Mouse (Mus musculus) left cerebral cortex, adult 11 months (tissue): ENCODE measurements around the gene Gm3646.
A peak's percentile ranks its signal among the peaks of the same experiment; 100 is the strongest.

Source experiments
- DNase-seq: peaks from one replicate; pipeline ENCODE4 v3.0.0; 2022; ENCODE audit warnings: low spot score

Gene Gm3646

DNA sequence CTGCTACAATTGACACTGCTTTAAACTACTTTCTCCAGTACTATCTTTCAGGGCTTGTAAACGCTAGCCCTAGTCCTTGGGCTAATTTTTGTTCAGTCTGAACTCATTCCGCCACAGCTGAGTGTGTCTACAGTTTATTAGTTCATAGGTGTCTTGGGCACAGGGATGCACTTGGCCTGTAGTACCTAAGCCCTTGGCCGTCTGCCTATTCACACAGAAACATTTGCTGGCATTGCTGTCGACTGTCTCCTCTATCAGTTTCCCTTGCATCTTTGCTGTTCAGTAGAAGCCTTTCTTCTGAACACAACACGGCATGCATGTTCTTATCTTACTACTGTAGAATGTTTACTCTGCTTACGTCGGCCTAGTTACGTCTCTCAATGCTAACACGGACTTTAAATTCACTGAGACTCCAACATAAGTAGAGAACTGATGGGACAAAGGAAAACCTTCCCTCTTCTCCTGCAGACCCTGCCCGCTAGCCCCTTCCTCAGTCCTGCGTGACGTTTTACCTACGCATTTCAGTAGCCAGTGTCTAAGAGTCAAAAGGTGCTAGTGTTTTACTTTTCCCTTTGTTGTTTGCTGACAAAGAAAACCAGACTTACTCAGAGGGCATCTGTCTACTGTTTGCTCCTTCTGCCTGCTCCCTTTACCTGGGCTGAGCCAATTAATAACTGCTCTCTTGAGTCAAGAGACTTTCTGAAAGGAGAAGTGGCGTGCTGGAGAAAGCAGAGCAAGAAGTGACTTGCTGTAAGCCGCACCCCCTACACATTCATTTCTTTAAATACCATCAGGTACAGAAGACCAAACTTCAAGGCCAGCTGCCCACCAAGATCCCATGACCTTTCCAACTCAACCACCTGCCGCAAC lies 25.8 kb downstream of the Gm3646 start:
- DNase-seq: no peak

DNA sequence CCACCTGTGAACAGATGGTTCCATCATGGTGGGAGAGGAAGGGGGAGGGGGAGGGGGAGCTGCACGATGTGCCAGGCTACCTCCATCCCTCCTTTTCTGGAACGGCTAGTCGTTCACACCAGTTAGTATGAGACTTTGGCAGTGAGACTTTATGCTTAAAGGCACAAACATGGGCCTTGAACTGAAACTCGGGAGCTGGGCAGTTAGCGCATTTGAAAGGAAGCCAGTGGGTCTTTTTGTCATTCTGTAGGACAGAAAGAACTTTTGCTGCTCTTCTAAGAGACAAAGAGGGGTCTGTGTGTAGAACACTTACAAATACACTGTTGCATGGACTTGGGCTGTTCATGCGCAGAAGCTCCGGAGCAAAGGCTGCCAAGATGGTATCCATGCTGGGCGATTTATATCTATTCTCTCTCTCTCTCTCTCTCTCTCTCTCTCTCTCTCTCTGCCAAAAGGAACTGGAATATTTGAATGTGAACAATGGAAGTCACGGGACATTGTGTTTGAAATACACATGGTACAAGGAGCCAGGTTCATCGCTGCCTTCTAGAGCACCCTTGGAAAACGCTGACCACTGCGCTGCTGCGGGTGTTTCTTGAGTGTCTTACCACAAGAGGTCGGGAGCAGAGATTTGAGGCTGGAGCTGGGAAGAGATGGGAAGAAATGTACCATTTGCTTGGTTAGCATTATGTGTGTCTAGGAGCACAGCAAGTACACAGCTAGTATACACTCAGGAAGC lies 31.0 kb downstream of the Gm3646 start:
- DNase-seq: no peak

DNA sequence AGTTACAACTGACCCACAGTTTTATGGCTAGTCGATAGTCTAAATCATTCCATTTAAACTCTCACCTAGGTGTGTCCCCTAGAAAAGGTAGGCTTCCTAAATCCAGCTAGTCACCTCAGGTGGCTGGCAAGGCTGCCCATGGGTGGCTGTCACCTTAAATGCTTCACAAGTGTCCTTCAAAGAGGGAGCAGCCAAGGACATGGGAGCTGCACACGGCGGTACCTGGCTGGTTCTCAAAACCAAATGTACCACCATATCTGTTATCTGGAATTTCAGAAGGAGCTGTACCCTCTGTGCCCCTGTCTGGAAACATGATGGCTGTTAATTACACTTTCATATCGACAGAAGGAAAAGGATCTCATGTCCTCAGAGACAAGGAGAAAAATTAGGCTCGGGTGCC lies 31.6 kb downstream of the Gm3646 start:
- no peak for DNase-seq

DNA sequence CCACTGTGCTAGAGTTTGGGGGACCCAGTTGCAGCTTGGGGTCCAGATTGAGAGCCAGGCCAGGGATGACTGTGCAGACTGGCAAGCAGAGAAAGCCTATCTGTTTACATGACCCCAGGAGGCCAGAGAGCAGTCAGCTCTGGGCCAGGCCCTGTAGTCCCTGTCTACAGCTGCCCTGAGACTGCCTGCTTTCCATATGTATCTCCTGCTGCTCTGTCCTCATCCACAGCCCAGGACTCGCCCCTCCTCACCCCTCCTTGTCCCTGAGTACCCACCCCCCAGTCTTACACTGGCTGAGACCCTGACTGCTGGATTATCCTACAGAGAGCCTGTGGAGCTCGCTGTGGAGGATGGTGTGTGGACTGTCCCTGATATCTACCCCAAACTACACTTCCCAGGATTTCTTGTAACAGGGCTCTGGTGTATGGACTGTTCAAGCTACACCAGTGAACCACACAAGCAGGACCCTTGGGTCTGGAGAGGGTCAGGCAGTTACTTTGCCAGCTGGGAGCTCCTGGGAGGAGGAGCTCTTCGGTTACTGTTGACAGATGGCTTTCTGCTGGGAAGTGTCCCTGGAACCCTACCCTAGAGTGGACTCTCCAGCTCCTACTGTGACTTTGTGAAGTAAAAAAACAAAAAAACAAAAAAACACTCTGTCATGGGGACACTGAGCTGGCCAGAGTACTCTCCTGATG lies 32.6 kb downstream of the Gm3646 start:
- DNase-seq: no peak

DNA sequence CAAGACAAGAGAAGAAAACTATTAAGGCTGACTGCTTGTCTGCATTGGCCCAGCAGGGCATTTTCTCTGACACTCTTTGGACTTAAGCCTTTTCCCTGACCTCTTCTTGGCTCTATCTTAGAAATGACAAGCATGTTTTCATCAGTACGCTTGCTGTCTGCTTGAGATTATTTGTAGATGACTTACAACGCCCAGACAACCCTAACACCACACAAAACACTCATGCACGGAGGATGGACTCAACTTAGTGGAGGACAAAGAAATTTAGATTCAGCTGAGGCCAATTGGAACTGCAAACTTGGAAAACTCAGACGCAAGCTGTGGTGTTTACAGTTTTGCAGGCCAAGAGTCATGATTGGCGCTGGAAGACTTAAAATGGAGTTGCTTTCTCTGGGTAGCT lies 34.7 kb downstream of the Gm3646 start:
- DNase-seq: no peak

DNA sequence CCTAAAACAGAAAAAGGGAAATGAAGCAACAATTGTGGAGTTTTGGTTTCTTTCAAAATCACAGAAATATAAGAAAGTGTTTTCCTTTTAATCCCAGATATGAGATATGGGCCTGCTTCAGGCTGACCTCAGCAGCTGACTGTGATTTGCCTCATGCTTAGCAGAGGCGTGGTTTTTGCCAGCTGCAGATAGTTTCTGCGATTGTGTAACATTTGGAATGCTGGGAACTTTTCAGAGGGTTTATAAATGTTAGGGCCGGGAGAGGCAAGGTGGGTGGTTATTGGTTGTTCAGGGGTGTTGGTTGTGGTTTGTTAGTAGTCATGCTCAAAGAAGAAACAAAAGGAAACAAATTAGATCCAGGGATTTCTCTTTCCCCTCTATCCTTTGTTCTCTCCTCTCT lies 37.1 kb downstream of the Gm3646 start:
- DNase-seq: no peak

DNA sequence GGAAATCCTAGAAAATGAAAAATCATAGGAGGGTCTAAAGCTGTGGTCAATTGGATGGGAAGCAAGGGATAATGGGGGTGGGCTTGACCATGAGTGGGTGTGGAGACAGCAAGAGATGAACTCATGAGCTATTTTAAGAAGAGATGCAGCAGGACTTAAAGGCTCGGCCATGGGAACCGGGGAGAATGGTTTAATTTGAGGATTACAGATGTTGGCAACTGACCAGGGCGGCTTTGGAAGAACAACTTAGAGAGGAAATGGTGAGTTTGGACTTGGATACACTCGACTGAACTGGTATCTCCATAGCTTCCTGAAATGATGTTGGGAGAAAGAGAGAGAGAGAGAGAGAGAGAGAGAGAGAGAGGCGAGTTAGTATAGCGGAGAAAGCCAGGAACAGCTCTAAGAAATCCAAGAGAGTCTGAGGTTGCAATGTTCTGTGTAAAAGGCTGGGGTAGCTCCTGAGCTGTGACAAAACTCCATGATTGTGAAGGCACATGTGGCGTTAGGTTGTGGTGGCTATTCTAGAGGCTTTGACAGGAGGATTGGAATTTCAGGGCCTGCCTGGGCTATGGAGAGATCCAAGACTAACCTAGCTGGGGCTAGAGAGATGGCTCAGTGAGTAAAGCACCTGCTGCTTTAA lies 39.2 kb downstream of the Gm3646 start:
- DNase-seq: no peak

DNA sequence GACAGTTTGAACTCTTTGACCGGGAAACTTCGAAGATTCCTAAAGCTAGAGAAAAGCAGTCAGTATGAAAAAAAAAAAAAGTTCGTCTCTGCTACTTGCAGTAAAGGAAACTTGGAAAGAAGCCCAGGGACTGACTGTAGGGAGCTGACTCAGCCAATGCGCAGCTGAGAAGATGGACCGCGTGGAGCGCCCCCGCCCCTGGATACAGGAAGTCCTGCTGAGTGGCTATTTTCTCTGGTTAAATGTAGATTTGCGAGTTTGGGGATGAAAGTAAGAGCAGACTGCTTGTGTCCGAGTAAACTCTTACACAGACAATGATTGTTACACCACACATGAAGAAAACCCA lies 43.1 kb downstream of the Gm3646 start:
- DNase-seq: peak; percentile 76

DNA sequence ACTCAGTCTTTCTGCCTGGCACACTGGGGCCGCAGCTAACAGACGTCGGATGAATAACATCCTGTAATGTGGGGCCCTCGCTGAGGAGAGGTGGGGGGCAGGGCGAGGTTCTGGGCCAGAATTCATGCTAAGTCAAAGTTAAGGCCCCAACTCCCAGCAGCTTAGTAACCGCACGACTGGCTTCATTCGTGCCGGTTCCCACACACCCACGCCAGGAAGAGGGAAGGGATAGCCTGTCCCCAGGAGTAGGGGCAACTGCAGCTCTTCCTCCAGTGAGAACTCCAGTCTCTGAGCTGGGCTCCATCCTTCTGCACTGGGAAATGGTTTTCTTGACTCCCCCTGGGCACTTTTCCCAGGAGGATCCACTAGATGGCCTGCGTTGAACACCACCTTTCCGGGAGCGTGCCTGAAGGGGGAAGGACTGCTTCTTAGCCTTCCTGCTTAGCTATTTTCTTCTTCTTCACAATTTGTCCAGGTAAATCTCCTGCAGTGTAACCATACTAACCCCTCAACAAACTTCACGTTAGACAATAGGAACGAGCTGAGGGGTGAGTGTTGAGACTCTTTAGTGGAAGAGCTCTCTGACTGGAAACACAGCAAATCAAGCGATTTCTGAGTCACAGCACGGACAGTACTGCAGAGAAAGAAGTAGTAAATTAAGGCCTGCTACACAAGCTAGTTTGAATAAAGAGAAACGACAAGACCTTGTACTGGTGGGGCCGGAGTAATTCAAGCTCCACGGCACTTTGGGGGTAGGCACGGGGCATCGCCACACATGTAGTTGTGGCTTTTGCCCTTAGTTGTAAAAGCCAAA lies 43.7 kb downstream of the Gm3646 start:
- peak; percentile 49 for DNase-seq

DNA sequence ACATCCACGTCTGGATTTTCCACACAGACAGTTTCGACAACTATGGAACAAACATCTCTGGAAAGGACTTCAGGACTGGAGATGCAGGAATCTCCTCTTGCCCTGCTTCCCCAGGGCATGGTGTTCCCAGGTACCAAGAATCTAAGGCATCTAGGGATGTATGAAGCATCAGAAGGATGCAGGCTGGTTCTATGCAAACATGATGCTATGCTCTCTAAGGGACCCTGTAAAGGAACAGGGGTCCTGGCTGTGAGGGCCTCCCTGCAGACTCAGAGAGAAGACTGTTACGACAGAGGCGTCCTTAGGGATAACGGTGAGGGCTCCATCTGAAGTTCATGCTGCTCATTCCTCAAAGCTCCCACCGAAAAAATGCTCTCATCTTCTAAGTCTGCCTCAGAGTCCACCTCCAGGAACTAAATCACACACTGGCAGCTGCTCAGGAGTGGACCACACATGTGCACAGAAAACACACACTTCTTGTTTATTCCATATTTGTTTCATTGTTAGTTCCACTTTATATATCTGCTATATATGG lies 44.9 kb downstream of the Gm3646 start:
- DNase-seq: no peak

DNA sequence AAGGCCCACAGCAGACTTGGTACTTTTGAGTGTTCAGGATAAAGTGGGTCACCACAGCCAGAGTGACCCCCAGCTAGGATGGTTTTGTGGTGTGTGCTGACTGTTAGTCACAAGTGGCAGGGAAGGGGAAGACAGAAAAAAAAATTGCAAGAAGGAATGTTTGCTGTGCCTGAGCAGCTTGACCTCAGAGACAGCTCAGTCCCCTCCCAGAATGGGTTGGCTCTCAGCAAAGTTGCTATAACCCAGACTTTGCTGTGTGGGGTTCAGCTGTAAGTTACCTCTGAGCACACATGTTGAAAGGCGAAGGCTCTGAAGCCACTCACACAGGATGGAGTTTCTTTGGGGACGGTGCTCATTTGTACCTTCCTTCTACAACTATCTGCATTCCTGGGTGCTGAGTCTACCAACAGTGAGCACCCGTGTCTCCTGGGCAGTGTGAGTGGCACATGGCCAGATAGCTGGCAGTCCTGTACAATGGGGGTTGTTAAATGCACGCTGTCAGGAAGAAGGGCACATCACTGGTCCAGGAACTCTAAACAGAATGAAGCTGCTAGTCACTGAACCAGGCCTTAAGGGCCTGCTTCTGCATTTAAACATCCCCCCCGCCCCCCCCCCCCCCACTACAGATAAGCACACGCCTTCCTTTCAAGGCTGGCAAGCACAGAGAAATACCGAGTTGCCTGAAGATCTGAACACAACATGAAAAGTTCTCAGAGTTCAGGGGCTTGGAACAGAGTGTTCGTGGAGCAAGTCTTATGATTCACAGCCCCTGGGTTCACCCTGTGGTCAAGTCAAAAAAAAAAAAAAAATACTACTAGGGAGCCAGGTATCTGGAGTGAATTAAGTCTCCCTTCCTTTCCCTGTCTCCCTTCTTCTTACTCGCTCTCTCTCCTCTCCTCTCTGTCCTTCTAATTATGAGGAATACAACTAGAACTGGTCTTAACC lies 45.6 kb downstream of the Gm3646 start:
- no peak for DNase-seq

DNA sequence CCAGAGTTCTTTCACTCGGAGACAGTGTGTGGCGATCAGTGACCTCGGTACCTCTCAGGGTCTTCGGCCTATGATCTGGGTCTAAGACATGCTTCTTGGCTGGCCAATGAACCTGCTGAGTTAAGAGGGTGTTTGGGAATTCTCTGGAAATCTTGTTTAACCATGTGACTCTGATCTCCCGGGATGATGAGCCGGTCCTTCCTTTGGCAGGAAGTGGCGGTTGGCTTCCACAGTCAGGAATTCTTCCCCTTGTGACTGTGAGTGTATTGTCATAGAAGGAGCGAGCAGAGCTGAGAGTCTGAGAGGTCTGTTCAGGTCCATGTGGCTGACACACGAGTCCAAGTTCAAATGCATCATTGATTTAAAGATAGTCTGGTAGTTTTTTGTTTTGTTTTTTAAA lies 46.9 kb downstream of the Gm3646 start:
- DNase-seq: no peak

DNA sequence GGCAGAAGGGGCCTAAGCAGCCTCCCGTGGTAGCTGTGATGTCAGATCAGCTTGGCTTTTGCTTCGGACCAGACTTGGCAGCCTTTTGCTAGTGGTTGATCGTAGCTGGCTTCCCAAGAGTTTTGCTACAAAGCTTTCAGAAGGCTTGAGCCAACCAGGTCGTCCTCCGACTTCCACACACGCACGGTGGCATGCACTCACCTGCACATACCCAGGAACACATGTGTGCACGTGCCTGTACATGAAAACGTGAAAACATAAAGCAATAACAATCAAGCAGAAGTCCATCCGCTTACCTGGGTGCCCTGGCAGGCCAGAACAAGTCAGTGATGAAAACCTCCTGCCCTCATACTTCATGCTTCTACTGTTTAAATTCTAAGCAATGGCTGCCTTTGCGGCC lies 48.2 kb downstream of the Gm3646 start:
- no peak for DNase-seq

DNA sequence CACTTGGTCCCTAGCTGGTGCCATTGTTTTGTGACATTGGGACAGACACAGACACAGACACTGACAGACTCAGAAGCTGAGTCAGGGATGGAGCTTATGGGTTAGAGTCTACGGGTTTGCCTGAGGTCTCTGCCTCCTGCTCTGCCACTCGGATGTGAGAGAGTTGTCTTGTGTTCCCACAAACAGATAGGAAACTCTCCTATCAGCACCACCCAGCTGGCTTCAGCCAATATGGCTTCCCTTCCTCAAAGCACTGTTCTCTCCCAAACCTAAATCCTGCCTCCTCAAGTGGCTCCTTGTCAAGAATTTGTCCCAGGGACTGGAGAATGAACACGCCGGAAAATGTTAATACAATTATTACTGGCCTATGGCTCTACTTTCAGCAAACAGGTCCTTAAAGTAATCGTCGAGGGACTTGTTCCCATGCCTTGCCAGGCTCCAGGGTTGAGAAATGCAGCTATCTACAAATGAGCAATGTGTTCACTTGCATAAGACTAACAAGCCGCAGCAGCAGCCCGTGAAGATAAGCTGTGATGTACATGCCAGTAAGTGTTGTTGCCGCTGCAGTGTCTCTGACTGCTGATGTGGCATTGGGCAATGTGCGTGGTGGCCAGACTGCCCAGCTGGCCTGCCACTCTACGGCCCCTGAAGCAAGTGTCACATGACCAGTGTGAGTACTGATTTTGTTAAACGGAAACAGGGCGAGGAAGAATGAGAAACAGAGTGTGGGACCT lies 50.7 kb downstream of the Gm3646 start:
- DNase-seq: no peak
